Mouse (Mus musculus) kidney, embryonic 16.5 days (tissue): ENCODE measurements around the gene Grb10. TPM values are rescaled to one million over a fixed set of nuclear protein-coding genes. Genes with fewer than 3 reads are reported as not detected.
A peak's percentile ranks its signal among the peaks of the same experiment; 100 is the strongest.

Source experiments
- ATAC-seq: fragments of 200-750 bp; cut with Nextera tagmentation; 2 replicates; pipeline ENCODE4 v1.8.0; 2017; ENCODE audit warnings: moderate TSS enrichment; ENCODE audit not compliant: low FRiP score, low TSS enrichment
- H3K27ac ChIP-seq: fragments of 300-500 bp; sonication (generic); 2 replicates; pipeline ENCODE4 v1.5.1; 2014; ENCODE audit warnings: low read length
- H3K27me3 ChIP-seq: fragments of 300-500 bp; sonication (generic); 2 replicates; pipeline ENCODE4 v1.6.1; 2014; ENCODE audit warnings: low read length, control low read depth, mixed read lengths; ENCODE audit not compliant: insufficient read depth
- H3K36me3 ChIP-seq: fragments of 300-500 bp; sonication (generic); 2 replicates; pipeline ENCODE4 v1.6.1; 2014; ENCODE audit warnings: low read length, control low read depth, mixed read lengths; ENCODE audit not compliant: insufficient read depth
- H3K4me1 ChIP-seq: fragments of 300-500 bp; sonication (generic); 2 replicates; pipeline ENCODE4 v1.6.1; 2014; ENCODE audit warnings: low read length, control low read depth, mixed read lengths; ENCODE audit not compliant: insufficient read depth
- H3K4me2 ChIP-seq: fragments of 300-500 bp; sonication (generic); replicated peaks from 2 replicates; pipeline ENCODE4 v1.6.1; 2014; ENCODE audit warnings: low read depth, low read length
- H3K4me3 ChIP-seq: fragments of 300-500 bp; sonication (generic); 2 replicates; pipeline ENCODE4 v1.5.1; 2014; ENCODE audit warnings: mild to moderate bottlenecking, low read length
- H3K9ac ChIP-seq: fragments of 300-500 bp; sonication (generic); replicated peaks from 2 replicates; pipeline ENCODE4 v1.6.1; 2014; ENCODE audit warnings: low read length
- H3K9me3 ChIP-seq: fragments of 300-500 bp; sonication (generic); 2 replicates; pipeline ENCODE4 v1.6.1; 2016; ENCODE audit warnings: low read length, control low read depth
- WGBS: fragments of 180-500 bp; shearing (Covaris S2); extraction: QIAGEN DNeasy Blood & Tissue Kit; methylation state at CpG from one replicate; pipeline ENCODE4 v1.1.7; 2014; 5-methylcytosine and 5-hydroxymethylcytosine counted together
- polyA plus RNA-seq: library from polyadenylated mRNA; unstranded; fragments of >200 nt; fragmentation: Nextera tagmentation; extraction: Ambion mirVana; gene quantifications from 2 replicates; pipeline ENCODE4 v1.2.1, GENCODE M21; 2015

The Grb10 gene
- polyA plus RNA-seq, 1 experiment from 2014 or later, result 374 TPM

GRCm38 (mm10) chr11:12035324-12035723 lies 3.2 kb downstream of the Grb10 start:
- Histone ChIP-seq H3K27ac (peak overlapping the region; percentile 86), H3K9ac (peak overlapping the region; percentile 87), H3K4me2 (peak overlapping the region; percentile 65), H3K4me1 (peaks cover 9% of the 10 kb centered on the region), H3K9me3 (no peaks in the 10 kb centered on the region; the same call in 1 of the 2 replicates), H3K4me3 (peak overlapping the region; percentile 58), H3K36me3 (no peaks in the 10 kb centered on the region), H3K27me3 (peaks cover 73% of the 10 kb centered on the region)
- WGBS, result 3% methylated on average over 12 of the region's 12 CpGs
- ATAC-seq, result no peak

DNA sequence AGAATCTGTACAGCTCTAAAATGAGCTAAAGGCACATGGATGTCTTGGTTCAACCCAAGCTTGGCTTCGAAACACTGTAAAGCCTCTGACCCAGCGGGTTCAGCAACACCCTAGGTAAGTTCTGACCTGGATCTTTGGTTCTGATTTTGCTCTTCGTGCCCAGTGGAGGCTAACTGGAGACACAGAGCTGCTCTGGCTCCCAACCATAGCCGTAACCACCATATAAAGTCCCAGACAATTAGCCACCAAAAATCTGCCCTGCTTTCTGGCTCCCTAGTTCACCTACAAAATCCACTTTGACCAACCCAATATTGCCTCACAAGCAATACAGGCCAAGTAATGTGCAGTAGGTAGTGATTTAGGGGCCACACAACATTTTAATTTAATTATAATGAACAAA lies 3.7 kb downstream of the Grb10 start:
- no peaks in the 10 kb centered on the region for H3K36me3 ChIP-seq
- peak overlapping the region; percentile 58 for H3K4me3 ChIP-seq
- H3K9ac ChIP-seq, result peak overlapping the region; percentile 87
- peak overlapping the region; percentile 65 for H3K4me2 ChIP-seq
- 0 out of 2 replicates have a peak overlapping the region, but pooled peaks have one; percentile 55 for H3K27ac ChIP-seq
- peaks cover 71% of the 10 kb centered on the region for H3K27me3 ChIP-seq
- peaks cover 9% of the 10 kb centered on the region for H3K4me1 ChIP-seq
- ATAC-seq, result no peak
- H3K9me3 ChIP-seq, result no peaks in the 10 kb centered on the region; the same call in 1 of the 2 replicates
- 40% methylated on average over 4 of the region's 4 CpGs for WGBS

DNA sequence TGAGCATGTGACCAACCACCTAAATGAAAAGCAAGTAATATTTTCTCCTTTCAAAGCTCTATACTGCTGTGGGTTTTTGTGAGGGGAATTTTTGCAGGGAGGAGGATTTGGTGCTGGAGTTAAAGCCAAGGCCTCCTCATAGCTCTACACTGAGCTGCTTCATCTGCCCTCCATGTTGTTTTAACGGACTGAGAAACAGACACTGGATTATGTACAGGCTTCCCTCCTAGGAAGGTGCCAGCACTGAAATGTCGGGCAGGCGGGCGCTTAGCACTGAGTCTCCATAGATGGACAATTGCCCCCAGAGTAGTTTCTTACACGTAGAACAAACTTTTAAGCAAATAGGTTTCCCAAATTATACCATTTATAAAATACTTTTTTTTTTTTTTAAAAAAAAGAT lies 4.1 kb downstream of the Grb10 start:
- peak overlapping the region; percentile 87 for H3K9ac ChIP-seq
- H3K27ac ChIP-seq, result 0 out of 2 replicates have a peak overlapping the region, but pooled peaks have one; percentile 55
- H3K4me1 ChIP-seq, result peaks cover 9% of the 10 kb centered on the region
- peak overlapping the region; percentile 58 for H3K4me3 ChIP-seq
- 20% methylated on average over 5 of the region's 5 CpGs for WGBS
- H3K36me3 ChIP-seq, result peaks cover 1% of the 10 kb centered on the region; the same call in 1 of the 2 replicates
- H3K9me3 ChIP-seq, result peaks cover under 1% of the 10 kb centered on the region; the same call in 1 of the 2 replicates
- peak overlapping the region; percentile 65 for H3K4me2 ChIP-seq
- H3K27me3 ChIP-seq, result peaks cover 71% of the 10 kb centered on the region
- no peak for ATAC-seq

- H3K27me3 ChIP-seq, result peaks cover 82% of the 10 kb centered on the region
- ATAC-seq, result no peak
- H3K27ac ChIP-seq, result peak overlapping the region; percentile 13; the same call in 1 of the 2 replicates
- WGBS, result 28% methylated on average over 5 of the region's 5 CpGs
- H3K4me2 ChIP-seq, result peak overlapping the region; percentile 44
- H3K9ac ChIP-seq, result peak overlapping the region; percentile 31
- H3K9me3 ChIP-seq, result peaks cover 15% of the 10 kb centered on the region
- peaks cover 9% of the 10 kb centered on the region for H3K4me1 ChIP-seq
- peaks cover 17% of the 10 kb centered on the region for H3K36me3 ChIP-seq
- peak overlapping the region; percentile 20 for H3K4me3 ChIP-seq
Measured at GRCm38 (mm10) chr11:12032831-12033230, 5.7 kb downstream of the Grb10 start.

GRCm38 (mm10) chr11:12026638-12027037 lies 11.8 kb downstream of the Grb10 start:
- H3K27me3 ChIP-seq, result peaks cover 85% of the 10 kb centered on the region
- H3K4me3 ChIP-seq, result 0 out of 2 replicates have a peak overlapping the region, but pooled peaks have one; percentile 31
- ATAC-seq, result peak; percentile 13; the same call in 1 of the 2 replicates
- peaks cover 69% of the 10 kb centered on the region for H3K36me3 ChIP-seq
- no peak overlapping the region for H3K27ac ChIP-seq
- peak overlapping the region; percentile 51 for H3K4me2 ChIP-seq
- no peaks in the 10 kb centered on the region for H3K4me1 ChIP-seq
- H3K9ac ChIP-seq, result no peak overlapping the region
- H3K9me3 ChIP-seq, result peaks cover 56% of the 10 kb centered on the region
- 43% methylated on average over 17 of the region's 17 CpGs for WGBS

DNA sequence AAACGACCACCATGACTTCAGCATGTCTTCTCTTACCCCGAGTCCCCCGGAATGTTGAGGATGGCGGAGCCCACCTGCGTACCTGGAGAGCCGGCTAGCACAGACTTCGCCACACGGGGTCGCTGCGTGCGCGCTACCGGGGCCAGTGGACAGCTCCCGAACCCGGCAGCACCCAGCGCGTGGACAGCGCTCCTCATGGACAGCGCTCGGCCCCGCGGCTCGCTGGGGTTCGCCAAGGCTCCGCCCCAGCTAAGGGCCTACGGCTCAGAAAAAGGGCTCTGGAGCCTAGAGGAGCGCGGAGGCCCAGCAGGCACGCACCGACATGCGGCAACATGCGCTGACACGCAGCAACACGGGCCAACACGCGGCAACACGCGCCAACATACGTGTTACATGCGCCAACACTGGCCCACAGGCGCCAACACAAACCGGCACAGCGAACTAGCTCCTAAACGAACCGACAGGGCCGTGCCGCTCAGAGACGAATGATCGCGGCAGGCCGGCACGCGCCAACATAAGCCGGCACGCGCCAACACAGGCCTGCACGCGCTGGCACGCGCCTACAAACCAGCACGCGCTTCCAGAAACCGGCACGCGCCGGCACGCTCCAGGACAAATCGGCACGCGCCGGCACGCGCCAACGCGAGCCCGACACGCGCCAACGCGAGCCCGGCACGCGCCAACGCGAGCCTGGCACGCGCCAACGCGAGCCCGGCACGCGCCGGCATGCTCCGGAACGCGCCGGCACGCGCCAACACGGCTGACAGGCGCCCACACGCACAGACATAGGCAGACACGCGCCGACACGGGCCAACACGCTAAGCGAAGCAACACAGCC lies 12.5 kb downstream of the Grb10 start:
- H3K4me3 ChIP-seq, result peak overlapping the region; percentile 31
- peak overlapping the region; percentile 51 for H3K4me2 ChIP-seq
- ATAC-seq, result peak; percentile 95
- no peak overlapping the region for H3K9ac ChIP-seq
- 39% methylated on average over 108 of the region's 108 CpGs for WGBS
- H3K9me3 ChIP-seq, result peaks cover 56% of the 10 kb centered on the region
- H3K36me3 ChIP-seq, result peaks cover 69% of the 10 kb centered on the region
- no peak overlapping the region for H3K27ac ChIP-seq
- peaks cover 85% of the 10 kb centered on the region for H3K27me3 ChIP-seq
- H3K4me1 ChIP-seq, result no peaks in the 10 kb centered on the region

DNA sequence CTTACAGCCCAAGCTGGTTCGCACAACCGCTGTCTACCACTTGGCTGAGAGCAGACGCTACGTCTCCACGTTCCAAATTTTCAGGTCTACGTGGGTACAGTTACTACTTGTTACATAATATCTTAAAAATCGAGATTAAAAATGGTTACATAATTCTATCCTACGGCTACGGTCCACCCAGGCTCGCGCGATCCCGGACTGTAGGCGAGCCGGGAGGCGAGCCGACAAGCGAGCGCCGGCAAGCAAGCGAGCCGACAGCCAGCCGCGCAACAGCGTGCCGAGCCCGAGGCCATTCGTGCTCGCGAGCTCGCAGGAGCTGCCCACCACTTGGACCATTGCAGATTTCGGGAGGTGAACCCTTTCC lies 13.1 kb downstream of the Grb10 start:
- ATAC-seq, result peak; percentile 65
- H3K27me3 ChIP-seq, result peaks cover 80% of the 10 kb centered on the region
- no peaks in the 10 kb centered on the region for H3K4me1 ChIP-seq
- H3K27ac ChIP-seq, result no peak overlapping the region
- WGBS, result 47% methylated on average over 32 of the region's 32 CpGs
- peaks cover 56% of the 10 kb centered on the region for H3K9me3 ChIP-seq
- no peak overlapping the region for H3K4me3 ChIP-seq
- H3K9ac ChIP-seq, result no peak overlapping the region
- H3K36me3 ChIP-seq, result peaks cover 69% of the 10 kb centered on the region
- no peak overlapping the region for H3K4me2 ChIP-seq

GRCm38 (mm10) chr11:12023051-12023450 lies 15.4 kb downstream of the Grb10 start:
- H3K4me1 ChIP-seq, result no peaks in the 10 kb centered on the region
- H3K36me3 ChIP-seq, result peaks cover 64% of the 10 kb centered on the region
- H3K27me3 ChIP-seq, result peaks cover 74% of the 10 kb centered on the region
- H3K4me2 ChIP-seq, result no peak overlapping the region
- H3K9me3 ChIP-seq, result peaks cover 43% of the 10 kb centered on the region
- H3K9ac ChIP-seq, result no peak overlapping the region
- ATAC-seq, result no peak
- 56% methylated on average over 3 of the region's 3 CpGs for WGBS
- no peak overlapping the region for H3K4me3 ChIP-seq
- H3K27ac ChIP-seq, result no peak overlapping the region

DNA sequence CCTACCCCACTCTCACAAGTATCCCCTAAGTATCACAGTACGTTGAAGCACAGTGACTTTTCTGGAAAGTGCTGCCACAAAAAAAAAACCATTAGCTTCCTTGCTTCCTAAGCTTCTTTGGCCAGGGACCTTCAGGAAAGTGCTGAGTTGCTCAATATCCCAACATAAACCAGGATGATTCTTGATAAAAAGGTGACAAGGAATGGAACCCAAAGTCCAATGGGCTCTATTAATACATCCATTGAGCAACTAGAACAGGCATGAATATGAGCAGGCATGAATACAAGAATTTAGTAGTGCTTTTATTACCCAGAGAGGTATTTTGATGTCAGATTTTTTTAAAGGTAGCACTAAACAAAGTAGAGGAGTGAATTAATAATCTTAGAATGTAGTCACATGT lies 18.8 kb downstream of the Grb10 start:
- WGBS, result 73% methylated on average over 1 of the region's 1 CpGs
- H3K4me1 ChIP-seq, result no peaks in the 10 kb centered on the region
- no peak overlapping the region for H3K4me2 ChIP-seq
- peaks cover 39% of the 10 kb centered on the region for H3K36me3 ChIP-seq
- no peak overlapping the region for H3K27ac ChIP-seq
- no peak for ATAC-seq
- peaks cover 14% of the 10 kb centered on the region for H3K9me3 ChIP-seq
- no peak overlapping the region for H3K4me3 ChIP-seq
- peaks cover 58% of the 10 kb centered on the region for H3K27me3 ChIP-seq
- no peak overlapping the region for H3K9ac ChIP-seq

- peaks cover 48% of the 10 kb centered on the region for H3K27me3 ChIP-seq
- no peak overlapping the region for H3K9ac ChIP-seq
- WGBS, result 83% methylated on average over 4 of the region's 4 CpGs
- H3K4me1 ChIP-seq, result no peaks in the 10 kb centered on the region
- H3K9me3 ChIP-seq, result peaks cover 17% of the 10 kb centered on the region
- H3K4me3 ChIP-seq, result no peak overlapping the region
- no peak for ATAC-seq
- H3K4me2 ChIP-seq, result no peak overlapping the region
- peaks cover 37% of the 10 kb centered on the region for H3K36me3 ChIP-seq
- no peak overlapping the region for H3K27ac ChIP-seq
Measured at GRCm38 (mm10) chr11:12018604-12019003, 19.9 kb downstream of the Grb10 start.
